Mouse (Mus musculus): ENCODE data around the gene Snx22. TPM values are rescaled to one million over a fixed set of nuclear protein-coding genes. Genes with fewer than 3 reads are reported as not detected.

The Snx22 gene
- total and polyA plus RNA-seq, 3 experiments, result 0.43 to 10.1 TPM; not detected in 1

DNA sequence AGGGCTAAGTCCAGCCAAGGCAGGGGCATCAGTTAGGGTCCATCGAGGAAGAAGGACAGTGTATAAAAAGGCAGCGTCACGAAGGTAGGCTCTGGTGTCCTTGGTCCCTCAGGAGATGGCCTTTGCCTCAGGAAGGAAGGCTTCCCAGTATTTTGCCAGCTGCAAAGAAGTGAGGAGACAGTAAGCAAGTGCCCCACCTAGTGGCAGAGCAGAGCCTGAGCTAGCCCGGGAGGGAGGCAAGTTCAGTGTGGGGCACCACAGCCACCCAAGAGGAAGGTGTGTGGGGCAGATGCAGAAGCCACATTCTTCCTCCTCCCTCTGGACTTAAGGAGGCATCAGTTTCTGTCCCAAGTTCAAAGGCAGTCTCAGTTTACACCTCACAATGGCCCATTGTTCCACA is 18.9 kb upstream of the Snx22 start (continued):
- TF ChIP-seq JUND (IDR thresholded peaks at IDR 0.05; ENCODE audit: low read depth, low read length), result no peak
- TF ChIP-seq KAT2A (conservative IDR thresholded peaks at IDR 0.05; ENCODE audit: low read depth, low read length), result no peak
- no peak for TF ChIP-seq BHLHE40 (IDR thresholded peaks at IDR 0.05; ENCODE audit: borderline replicate concordance, low read depth, low read length)
- no peak for TF ChIP-seq POLR2AphosphoS2 (IDR thresholded peaks at IDR 0.05; ENCODE audit: low read length)
- no peak for TF ChIP-seq USF1 (IDR thresholded peaks at IDR 0.05; ENCODE audit: low read depth, low read length)
- no peak for TF ChIP-seq NRF1 (IDR thresholded peaks at IDR 0.05; ENCODE audit: insufficient read depth, low read depth, low read length, poor library complexity, severe bottlenecking)
- TF ChIP-seq ZC3H11A (IDR thresholded peaks at IDR 0.05; ENCODE audit: low read depth, low read length), result peak; percentile 16; the same call in 1 of the 2 replicates
- TF ChIP-seq CHD2 (IDR thresholded peaks at IDR 0.05; ENCODE audit: low read length), result no peak

DNA sequence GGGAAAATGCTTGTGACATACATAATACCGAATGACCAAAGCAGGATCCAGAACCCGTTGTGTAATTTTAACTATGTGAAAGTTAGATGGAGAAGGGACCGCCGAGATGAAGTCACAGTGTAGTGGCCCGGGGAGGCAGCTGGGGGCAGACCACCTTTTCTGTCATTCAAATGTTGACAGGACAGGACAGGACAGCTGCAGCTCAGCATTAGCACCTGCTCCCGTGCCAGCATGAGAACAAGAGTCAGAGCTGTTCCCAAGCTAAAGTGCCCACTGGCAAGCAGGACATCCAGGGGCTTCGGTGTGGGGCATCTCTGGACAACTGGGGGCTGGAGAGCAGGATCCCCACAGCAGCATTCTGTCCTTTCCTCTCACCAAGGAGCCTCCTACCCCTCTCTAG is 17.5 kb upstream of the Snx22 start:
- H3K4me1 ChIP-seq (ENCODE audit: control insufficient read depth in 1 of 2, insufficient read depth in 2 of 2, low read length in 2 of 2), result no peaks in the 10 kb centered on the region
- no peak overlapping the region for H3K4me3 ChIP-seq (ENCODE audit: control insufficient read depth in 1 of 2, insufficient read depth in 1 of 2, low read depth in 2 of 2, low read length in 2 of 2)
- TF ChIP-seq E2F4 (IDR thresholded peaks at IDR 0.05; ENCODE audit: borderline replicate concordance, low read depth, low read length), result no peak
- TF ChIP-seq MYC (IDR thresholded peaks at IDR 0.05; ENCODE audit: low read depth, low read length), result no peak
- no peak for TF ChIP-seq MAX (IDR thresholded peaks at IDR 0.05; ENCODE audit: low read length)
- no peak for TF ChIP-seq TCF12 (IDR thresholded peaks at IDR 0.05; ENCODE audit: low read depth, low read length)
- TF ChIP-seq SMC3 (IDR thresholded peaks at IDR 0.05; ENCODE audit: low read depth, low read length), result no peak
- no peak for TF ChIP-seq MAZ (IDR thresholded peaks at IDR 0.05; ENCODE audit: low read depth, low read length)
- no peak for TF ChIP-seq GABPA (IDR thresholded peaks at IDR 0.05; ENCODE audit: low read depth, low read length)
- no peak for TF ChIP-seq NRF1 (IDR thresholded peaks at IDR 0.05; ENCODE audit: insufficient read depth, low read depth, low read length, poor library complexity, severe bottlenecking)
- TF ChIP-seq ZC3H11A (IDR thresholded peaks at IDR 0.05; ENCODE audit: low read depth, low read length), result no peak
- TF ChIP-seq CHD2 (IDR thresholded peaks at IDR 0.05; ENCODE audit: low read length), result no peak
- no peak for TF ChIP-seq CHD1 (IDR thresholded peaks at IDR 0.05; ENCODE audit: low read depth, low read length)
- no peak for TF ChIP-seq MAFK (IDR thresholded peaks at IDR 0.05; ENCODE audit: borderline replicate concordance, low read depth, low read length)
- TF ChIP-seq TAL1 (IDR thresholded peaks at IDR 0.05; ENCODE audit: low read length), result no peak
- TF ChIP-seq GATA1 (IDR thresholded peaks at IDR 0.05; ENCODE audit: low read depth, low read length), result no peak
- TF ChIP-seq JUND (IDR thresholded peaks at IDR 0.05; ENCODE audit: low read depth, low read length), result no peak
- H3K27me3 ChIP-seq (ENCODE audit: control insufficient read depth in 1 of 2, insufficient read depth in 2 of 2, low read length in 2 of 2), result no peaks in the 10 kb centered on the region
- no peak overlapping the region for H3K27ac ChIP-seq (ENCODE audit: control insufficient read depth, low read depth, low read length)
- H3K9me3 ChIP-seq (replicated peaks; ENCODE audit: insufficient read depth, low read length), result no peaks in the 10 kb centered on the region
- no peak for DNase-seq (ENCODE audit: low read depth, low spot score)
- H3K9ac ChIP-seq (ENCODE audit: control insufficient read depth, low read depth, low read length, poor library complexity, severe bottlenecking), result no peak overlapping the region
- H3K36me3 ChIP-seq (ENCODE audit: control insufficient read depth in 1 of 2, insufficient read depth in 2 of 2, low read length in 2 of 2), result no peaks in the 10 kb centered on the region; a peak in 1 of 4 replicates
- H3K79me2 ChIP-seq (ENCODE audit: control insufficient read depth, insufficient read depth, low read length, poor library complexity), result no peaks in the 10 kb centered on the region

DNA sequence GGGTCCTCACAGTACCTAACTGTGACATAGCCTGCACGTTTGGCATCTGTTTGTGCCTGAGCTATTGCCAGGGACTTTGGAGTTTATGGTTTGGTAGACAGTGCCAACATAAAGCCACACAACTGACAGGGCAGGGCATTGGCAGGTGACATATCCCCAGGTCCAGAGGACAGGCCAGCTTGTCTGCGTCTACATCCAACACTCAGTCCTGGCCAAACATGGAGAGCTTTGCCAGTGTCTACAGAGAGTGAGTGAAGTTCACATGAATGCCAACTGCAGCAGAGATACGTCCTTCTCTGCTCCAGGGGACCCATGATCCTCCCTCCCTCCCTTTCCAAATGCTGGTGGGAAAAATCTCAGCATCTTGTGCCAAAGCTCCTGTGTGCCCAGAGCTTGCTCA is 14.7 kb upstream of the Snx22 start:
- H3K27me3 ChIP-seq (ENCODE audit: control insufficient read depth in 1 of 2, insufficient read depth in 2 of 2, low read length in 2 of 2), result no peaks in the 10 kb centered on the region; a peak in 1 of 4 replicates
- no peak overlapping the region for H3K4me3 ChIP-seq (ENCODE audit: control insufficient read depth in 1 of 2, insufficient read depth in 1 of 2, low read depth in 2 of 2, low read length in 2 of 2)
- no peaks in the 10 kb centered on the region for H3K36me3 ChIP-seq (ENCODE audit: control insufficient read depth in 1 of 2, insufficient read depth in 2 of 2, low read length in 2 of 2)
- H3K27ac ChIP-seq (ENCODE audit: control insufficient read depth, low read depth, low read length), result no peak overlapping the region
- H3K4me1 ChIP-seq (ENCODE audit: control insufficient read depth in 1 of 2, insufficient read depth in 2 of 2, low read length in 2 of 2), result no peaks in the 10 kb centered on the region
- DNase-seq (ENCODE audit: low read depth, low spot score), result no peak
- H3K9ac ChIP-seq (ENCODE audit: control insufficient read depth, low read depth, low read length, poor library complexity, severe bottlenecking), result no peak overlapping the region
- TF ChIP-seq RAD21 (IDR thresholded peaks at IDR 0.05; ENCODE audit: low read depth, low read length), result no peak
- TF ChIP-seq POLR2AphosphoS2 (IDR thresholded peaks at IDR 0.05; ENCODE audit: low read length), result no peak
- no peak for TF ChIP-seq JUND (IDR thresholded peaks at IDR 0.05; ENCODE audit: low read depth, low read length)
- TF ChIP-seq ZKSCAN1 (IDR thresholded peaks at IDR 0.05; ENCODE audit: low read depth, low read length), result no peak
- no peak for TF ChIP-seq MAFK (IDR thresholded peaks at IDR 0.05; ENCODE audit: borderline replicate concordance, low read depth, low read length)
- TF ChIP-seq GATA1 (IDR thresholded peaks at IDR 0.05; ENCODE audit: low read depth, low read length), result no peak
- TF ChIP-seq MAX (IDR thresholded peaks at IDR 0.05; ENCODE audit: low read length), result no peak
- no peak for TF ChIP-seq ZMIZ1 (IDR thresholded peaks at IDR 0.05; ENCODE audit: low read depth, low read length)
- TF ChIP-seq BHLHE40 (IDR thresholded peaks at IDR 0.05; ENCODE audit: borderline replicate concordance, low read depth, low read length), result no peak
- TF ChIP-seq TBP (IDR thresholded peaks at IDR 0.05; ENCODE audit: low read depth, low read length), result no peak
- TF ChIP-seq HCFC1 (IDR thresholded peaks at IDR 0.05; ENCODE audit: low read depth, low read length), result no peak
- TF ChIP-seq TCF12 (IDR thresholded peaks at IDR 0.05; ENCODE audit: low read depth, low read length), result no peak
- TF ChIP-seq EP300 (IDR thresholded peaks at IDR 0.05; ENCODE audit: low read depth in 1 of 2, low read length in 2 of 2), result no peak
- no peak for TF ChIP-seq MYB (IDR thresholded peaks at IDR 0.05; ENCODE audit: low read depth, low read length)
- no peak for TF ChIP-seq MAZ (IDR thresholded peaks at IDR 0.05; ENCODE audit: low read depth, low read length)
- TF ChIP-seq CTCF (IDR thresholded peaks at IDR 0.05 in 2 of 3, conservative IDR thresholded peaks at IDR 0.05 in 1 of 3; ENCODE audit: control insufficient read depth in 1 of 3, insufficient read depth in 1 of 3, low read depth in 2 of 3, low read length in 3 of 3, poor library complexity in 1 of 3, severe bottlenecking in 1 of 3), result no peak
- TF ChIP-seq CHD1 (IDR thresholded peaks at IDR 0.05; ENCODE audit: low read depth, low read length), result no peak
- TF ChIP-seq CHD2 (IDR thresholded peaks at IDR 0.05; ENCODE audit: low read length), result no peak
- no peak for TF ChIP-seq TAL1 (IDR thresholded peaks at IDR 0.05; ENCODE audit: low read length)
- no peak for TF ChIP-seq SIN3A (IDR thresholded peaks at IDR 0.05; ENCODE audit: low read length)
- H3K79me2 ChIP-seq (ENCODE audit: control insufficient read depth, insufficient read depth, low read length, poor library complexity), result no peaks in the 10 kb centered on the region
- H3K9me3 ChIP-seq (replicated peaks; ENCODE audit: insufficient read depth, low read length), result no peaks in the 10 kb centered on the region

All from MEL (cell line).